Comparison of ENCODE assay signal across 15 mouse cellular contexts in genomic region chr17:34397357-34397756, GRCm38 (mm10). TPM values are rescaled to one million over a fixed set of nuclear protein-coding genes. Genes with fewer than 3 reads are reported as not detected.
DNase-seq lines count a peak whose midpoint lies in the region; TF ChIP-seq lines count a peak whose summit lies in the region.
"Had no signal": no experiment of that assay in that cellular context is flagged by ENCODE, and none has a peak within 500 bp of the region (broad histone marks: within the 10 kb centered on the region; RNA-seq: fewer than 3 reads in every experiment).

No protein-coding gene starts in this region.

- no peak for TF ChIP-seq CTCF in thymus, adult 2 months (IDR thresholded peaks at IDR 0.05; ENCODE audit: borderline replicate concordance, control insufficient read depth, extremely low read depth, insufficient read depth, low read length, poor library complexity)

- peak; percentile 15 for DNase-seq in adrenal gland, postnatal 25 days
- DNase-seq in adrenal gland, postnatal 4 days (ENCODE audit: low spot score in 2 of 2) = no peak
- peak; percentile 25 for DNase-seq in kidney, postnatal 10 days
- no peak for DNase-seq in kidney, adult 11 months
- DNase-seq in thymus, adult 2 months = peak; percentile 24
- no peak for DNase-seq in thymus, adult 18-20 months
- peak; percentile 68 for DNase-seq in thymus, postnatal 4 days
- no peak for DNase-seq in gastrocnemius, postnatal 36 days
- DNase-seq: gastrocnemius, postnatal 14 days had no signal

- H3K4me3 ChIP-seq in thymus, adult 2 months (ENCODE audit: control insufficient read depth, insufficient read depth, low read length) = no peak overlapping the region
- H3K4me3 ChIP-seq: erythroblast, embryonic 14.5 days; limb, embryonic 15.5 days; midbrain, embryonic 15.5 days had no signal

- no peak overlapping the region for H3K27ac ChIP-seq in thymus, adult 2 months (ENCODE audit: control insufficient read depth, insufficient read depth, low read length)
- H3K27ac ChIP-seq: limb, embryonic 15.5 days had no signal

- 64% methylated on average over 5 of the region's 5 CpGs for WGBS in thymus, adult 2 months

- H3K4me1 ChIP-seq in thymus, adult 2 months (replicated peaks; ENCODE audit: control insufficient read depth, insufficient read depth, low read length) = peaks cover 3% of the 10 kb centered on the region

- no peak for TF ChIP-seq POLR2A in thymus, adult 2 months (IDR thresholded peaks at IDR 0.05; ENCODE audit: control insufficient read depth, extremely low read depth, insufficient read depth, low read length, poor library complexity)

- H3K27me3 ChIP-seq in thymus, adult 2 months (ENCODE audit: control insufficient read depth, insufficient read depth, low read length) = no peaks in the 10 kb centered on the region
- H3K27me3 ChIP-seq: limb, embryonic 15.5 days; midbrain, embryonic 15.5 days; neural tube, embryonic 15.5 days had no signal

- intact Hi-C loops in gastrocnemius, postnatal 36 days (cut with DNase I) = no loop called here

- H3K36me3 ChIP-seq in thymus, adult 2 months (ENCODE audit: control insufficient read depth, insufficient read depth, low read length) = no peaks in the 10 kb centered on the region
- H3K36me3 ChIP-seq: limb, embryonic 15.5 days; midbrain, embryonic 15.5 days; neural tube, embryonic 15.5 days had no signal

RNA-seq across cellular contexts. Expression of gene BC051142, which starts 1.3 kb away (rescaled TPM):
- total RNA-seq in adrenal gland, postnatal 25 days (2021) = 1.7 and 3.4 TPM in 2 replicates
- total RNA-seq in adrenal gland, postnatal 4 days (2021) = 1 to 10 TPM; 5.8 to 6.3 TPM
- polyA plus RNA-seq in thymus, adult 2 months (2012; rRNA removed) = 1.2 and 1.4 TPM in 2 replicates
- total RNA-seq in gastrocnemius, postnatal 36 days (2021) = not detected
- polyA plus RNA-seq: C2C12; erythroblast, embryonic 14.5 days had no signal

RNA-seq across cellular contexts. Expression of gene Btnl1, which starts 20.4 kb away (rescaled TPM):
- total RNA-seq in adrenal gland, postnatal 25 days (2021) = not detected in 2 replicates
- not detected for total RNA-seq in adrenal gland, postnatal 4 days (2021)
- polyA plus RNA-seq in thymus, adult 2 months (2012; rRNA removed) = 0.54 and 0.83 TPM in 2 replicates
- total RNA-seq in gastrocnemius, postnatal 36 days (2021) = not detected
- total RNA-seq: gastrocnemius, postnatal 14 days; heart, postnatal 14 days had no signal
- polyA plus RNA-seq: C2C12; erythroblast, embryonic 14.5 days; limb, embryonic 15.5 days; midbrain, embryonic 15.5 days; neural tube, embryonic 15.5 days had no signal

RNA-seq across cellular contexts. Expression of gene Btnl2, which starts 42.7 kb away (rescaled TPM):
- total RNA-seq in adrenal gland, postnatal 25 days (2021) = 0.43 TPM in 1 of 2 replicates, not detected in the other
- under 1 TPM; 0.45 TPM for total RNA-seq in adrenal gland, postnatal 4 days (2021)
- polyA plus RNA-seq in thymus, adult 2 months (2012; rRNA removed) = 1.3 and 1.4 TPM in 2 replicates
- total RNA-seq in gastrocnemius, postnatal 36 days (2021) = under 1 TPM; 0.13 to 0.25 TPM
- polyA plus RNA-seq: C2C12; erythroblast, embryonic 14.5 days; midbrain, embryonic 15.5 days; neural tube, embryonic 15.5 days had no signal

Comparison
In these comparisons a context has a peak if more than half of its experiments do, and no peak if none do; other contexts are left out.
1. DNase-seq: peak in adrenal gland, postnatal 25 days (single experiment), kidney, postnatal 10 days (single experiment), thymus, adult 2 months (single experiment) and thymus, postnatal 4 days (single experiment); none in adrenal gland, postnatal 4 days (0 of 2), kidney, adult 11 months (single experiment), thymus, adult 18-20 months (0 of 2) and gastrocnemius, postnatal 36 days (0 of 2).